Mouse (Mus musculus) small intestine, adult 2 months (tissue): ENCODE measurements at regions not wholly inside any gene's neighbourhood (a gene's known extent, or its start where the extent isn't known, plus 50 kb on each side); places are given as distances from the start of the nearest gene placed in this dataset.

ENCODE experiments used
- CTCF ChIP-seq: fragments of 200-500 bp; IDR thresholded peaks from 2 replicates; pipeline ENCODE4 v1.5.1; 2012; ENCODE audit warnings: low read depth, mild to moderate bottlenecking, control low read depth, inconsistent platforms, low read length, moderate library complexity, mixed read lengths; ENCODE audit not compliant: insufficient replicate concordance, insufficient read length; ENCODE audit errors: extremely low read depth
- POLR2A ChIP-seq: fragments of 200-500 bp; IDR thresholded peaks from 2 replicates; pipeline ENCODE4 v1.6.1; 2012; ENCODE audit warnings: low read depth, mild to moderate bottlenecking, control low read depth, inconsistent platforms, low read length, moderate library complexity

- TF ChIP-seq POLR2A (no peak), CTCF (no peak)
Observed at GRCm38 (mm10) chr5:133365771-133366170, 733.7 kb upstream of the Castor2 start.
